Mouse (Mus musculus): Measurements from ENCODE around the gene Tnfrsf18.
A peak's percentile ranks its signal among the peaks of the same experiment; 100 is the strongest.

Tnfrsf18 gene

DNA sequence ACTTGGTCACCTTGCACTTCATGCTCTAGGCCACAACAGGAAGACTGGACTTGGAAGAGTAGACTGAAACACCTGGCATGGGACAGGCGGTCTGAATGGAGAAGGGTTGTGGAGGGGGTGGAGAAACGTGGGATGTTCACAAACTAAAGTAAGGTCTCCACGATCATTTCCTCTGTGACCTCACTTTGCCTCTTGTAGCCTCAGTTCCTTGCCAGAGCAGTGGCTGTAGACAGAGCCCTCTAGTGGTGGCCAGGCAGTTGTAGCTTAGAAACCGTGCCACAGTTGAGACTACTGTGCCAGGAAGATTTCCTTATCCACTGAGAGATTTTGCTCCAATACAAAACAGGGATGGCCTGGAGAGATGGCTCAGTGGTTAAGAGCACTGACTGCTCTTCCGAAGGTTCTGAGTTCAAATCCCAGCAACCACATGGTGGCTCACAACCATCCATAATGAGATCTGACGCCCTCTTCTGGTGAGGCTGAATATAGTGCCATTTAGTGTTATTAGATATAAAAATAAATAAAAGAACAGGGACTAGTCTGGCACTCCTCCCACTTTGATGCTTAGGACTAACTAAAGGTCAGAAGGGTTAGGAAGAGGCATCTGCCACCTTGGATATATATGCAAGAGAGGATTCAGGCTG is 7.6 kb downstream of the Tnfrsf18 start:
- peak; percentile 50 for DNase-seq

DNA sequence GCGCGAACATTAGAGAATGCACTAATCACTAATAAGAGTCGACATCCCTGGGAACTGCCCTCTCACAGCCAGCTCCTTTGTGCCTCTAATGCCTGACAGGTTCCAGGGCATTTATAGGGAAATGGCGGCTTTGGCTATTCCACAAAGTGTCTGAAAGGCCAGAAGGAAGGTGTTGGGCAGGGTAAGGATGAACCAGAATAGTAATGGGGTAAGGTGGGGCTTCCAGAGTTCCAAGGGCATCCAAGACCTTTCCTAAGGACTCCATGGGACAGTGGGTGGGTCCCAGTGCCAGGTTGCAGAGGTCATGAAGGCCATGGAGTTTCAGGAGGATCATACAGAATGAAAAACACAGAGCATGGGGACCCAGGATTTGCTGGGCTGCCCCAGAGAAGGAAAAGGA is 8.3 kb downstream of the Tnfrsf18 start:
- no peak for DNase-seq

DNA sequence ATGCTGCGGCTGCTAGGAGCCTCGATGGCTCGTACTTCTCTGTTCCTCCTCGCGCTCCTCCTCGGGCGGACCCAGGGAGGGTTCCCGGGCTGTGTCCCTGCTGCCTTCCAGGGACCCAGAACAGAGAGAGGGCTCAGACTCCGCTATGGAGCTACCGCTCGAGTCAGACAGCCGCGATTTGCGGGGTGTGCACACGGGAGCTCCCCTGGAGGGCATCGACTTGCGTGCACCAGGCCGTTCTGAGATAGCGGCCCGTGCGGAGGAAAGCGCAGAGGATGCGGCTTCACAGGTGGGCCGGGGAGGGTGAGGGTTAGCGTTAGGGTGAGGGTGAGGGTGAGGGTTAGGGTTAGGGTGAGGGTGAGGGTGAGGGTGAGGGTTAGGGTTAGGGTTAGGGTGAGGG is 8.9 kb downstream of the Tnfrsf18 start:
- no peak for DNase-seq

DNA sequence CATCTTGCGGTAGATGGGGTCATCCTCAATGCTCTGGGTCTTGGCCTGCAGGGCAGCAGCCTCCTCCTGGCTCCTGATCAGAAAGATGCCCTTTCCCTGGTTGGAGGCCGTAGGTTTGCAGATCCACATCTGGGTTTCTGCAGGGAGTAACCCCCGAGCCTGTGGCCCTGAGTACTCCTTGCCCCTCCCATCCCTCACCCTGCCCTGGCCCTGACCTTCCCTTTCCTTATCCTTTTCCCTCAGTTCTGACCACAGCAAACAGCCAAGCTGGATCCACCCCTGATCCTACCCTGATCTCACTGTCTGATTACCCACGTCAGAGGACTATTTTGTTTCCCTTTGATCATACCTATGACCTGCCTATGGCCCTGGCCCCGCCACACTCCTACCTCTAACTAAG is 18.8 kb downstream of the Tnfrsf18 start:
- DNase-seq = no peak

DNA sequence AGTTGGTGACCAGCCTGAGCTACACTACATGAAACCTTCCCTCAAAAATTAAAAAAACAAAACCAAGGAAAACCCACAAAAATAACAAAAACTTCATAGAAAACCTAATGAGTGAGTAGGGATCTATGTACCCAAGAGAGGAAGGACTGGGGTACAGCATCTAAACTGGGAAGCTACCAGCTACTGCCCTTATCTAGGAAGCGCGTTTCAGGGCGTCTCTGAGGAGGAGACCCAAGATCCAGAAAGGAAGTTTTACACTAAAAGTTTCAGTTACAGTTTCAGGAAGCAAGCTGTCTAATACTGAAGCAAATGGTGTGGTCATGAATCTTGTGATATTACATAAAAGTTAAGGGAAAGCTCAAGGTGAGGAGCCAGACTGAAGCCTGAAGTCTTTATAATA is 23.8 kb downstream of the Tnfrsf18 start:
- no peak for DNase-seq

DNA sequence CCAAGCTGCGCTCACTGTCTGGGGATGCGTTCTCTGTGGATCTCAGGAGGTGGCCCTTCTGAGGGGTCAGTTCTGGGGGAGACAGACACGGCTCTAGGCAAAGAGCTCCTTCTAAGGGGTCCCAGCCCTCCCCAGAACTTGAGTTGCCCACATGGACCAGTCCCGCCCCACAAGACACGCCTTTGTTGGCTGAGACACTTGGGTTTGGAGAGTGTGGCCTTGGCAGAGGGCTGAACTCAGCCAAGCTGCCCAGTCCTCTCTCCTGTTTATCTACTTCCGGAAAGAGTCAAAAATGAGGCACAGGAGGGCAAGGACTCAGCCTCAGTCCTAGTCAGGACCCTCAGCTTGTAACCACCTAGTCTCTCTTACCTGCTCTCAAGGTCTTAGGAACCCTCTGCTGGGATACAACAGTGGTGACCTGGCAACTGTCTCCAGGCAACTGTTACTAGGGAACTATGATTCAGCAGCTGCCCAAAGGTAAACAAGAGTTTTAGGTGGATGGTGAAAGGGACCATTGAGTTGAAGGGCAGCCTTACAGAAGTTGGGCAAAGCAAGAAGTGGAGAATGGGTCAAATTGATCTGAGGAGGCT is 24.5 kb downstream of the Tnfrsf18 start:
- DNase-seq = no peak

DNA sequence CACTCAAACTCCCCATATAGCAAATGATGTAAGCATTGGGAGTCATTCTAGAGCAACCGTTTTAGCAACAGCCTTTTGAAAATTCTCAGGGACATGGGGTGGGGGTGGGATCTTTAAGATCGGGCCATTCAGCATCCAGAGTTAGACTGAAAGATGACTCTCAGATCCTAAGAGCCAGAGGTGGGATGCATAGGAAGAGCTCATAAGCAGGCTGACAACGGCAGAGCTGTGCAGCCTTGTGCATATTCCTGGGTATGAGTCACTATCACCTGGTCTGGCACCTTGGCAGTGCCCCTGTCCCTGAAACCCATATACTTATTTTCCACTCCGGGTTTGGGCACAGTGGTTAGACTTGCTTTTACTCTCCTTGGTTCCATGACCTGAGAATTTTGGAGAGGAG is 27.1 kb downstream of the Tnfrsf18 start:
- DNase-seq = no peak

DNA sequence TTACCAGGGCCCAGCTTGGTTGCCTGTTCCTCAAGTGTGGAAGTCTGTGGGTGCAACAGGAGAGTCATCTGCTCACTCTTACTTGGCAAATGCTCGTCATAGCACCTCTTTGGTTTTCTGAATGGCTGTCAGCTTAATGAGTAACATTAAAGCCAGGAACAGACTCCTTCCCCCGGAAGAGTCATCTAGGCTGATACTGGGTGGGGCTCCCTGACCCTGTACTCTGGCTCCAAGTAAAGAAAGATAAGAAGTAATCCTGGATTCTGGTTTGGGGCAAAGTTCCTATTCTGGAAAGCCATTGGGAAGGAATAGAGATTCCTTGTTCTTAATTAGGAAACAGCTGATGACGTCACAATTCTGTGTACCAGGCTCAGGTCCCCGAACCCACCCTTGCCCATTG is 28.2 kb downstream of the Tnfrsf18 start:
- DNase-seq = no peak

DNA sequence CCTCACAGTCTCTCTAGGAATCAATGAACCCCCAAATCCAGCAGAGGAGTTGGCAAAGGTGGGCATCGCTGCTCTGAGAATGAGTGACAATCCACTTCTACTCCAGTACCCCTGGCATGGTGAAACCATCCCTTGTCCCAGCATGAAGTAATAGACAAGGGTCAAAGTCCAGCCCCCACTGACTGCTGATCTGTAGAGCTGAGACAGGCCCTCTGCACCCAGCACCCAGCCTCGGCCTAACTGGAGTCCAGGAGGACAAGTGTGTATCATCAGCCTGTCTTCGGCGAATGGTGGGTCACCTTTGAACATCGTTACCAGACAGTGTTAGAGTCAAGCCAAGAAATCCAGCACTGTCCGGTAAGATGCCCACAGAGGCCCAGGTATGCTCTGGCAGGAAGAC is 28.6 kb downstream of the Tnfrsf18 start:
- DNase-seq = peak; percentile 49

DNA sequence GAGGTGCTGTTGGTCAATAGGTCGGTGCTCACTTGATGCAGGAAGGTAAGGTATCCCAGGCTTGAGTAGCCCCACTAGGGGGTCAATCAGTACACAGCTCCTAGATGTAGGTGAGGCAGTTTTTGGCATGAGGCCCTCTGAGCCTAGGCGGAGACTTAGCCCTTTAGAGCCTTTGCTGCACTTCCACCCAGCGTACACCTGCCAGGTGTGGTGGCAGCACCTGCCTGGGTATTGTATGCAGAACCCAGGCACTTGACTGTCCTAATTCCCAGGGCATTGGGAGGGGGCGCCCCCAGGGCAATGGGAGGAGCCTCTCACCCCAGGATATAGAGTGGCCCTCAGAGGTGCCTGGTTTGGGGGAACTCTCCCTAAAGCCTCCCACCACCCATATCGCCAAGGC is 29.2 kb downstream of the Tnfrsf18 start:
- DNase-seq = no peak

DNA sequence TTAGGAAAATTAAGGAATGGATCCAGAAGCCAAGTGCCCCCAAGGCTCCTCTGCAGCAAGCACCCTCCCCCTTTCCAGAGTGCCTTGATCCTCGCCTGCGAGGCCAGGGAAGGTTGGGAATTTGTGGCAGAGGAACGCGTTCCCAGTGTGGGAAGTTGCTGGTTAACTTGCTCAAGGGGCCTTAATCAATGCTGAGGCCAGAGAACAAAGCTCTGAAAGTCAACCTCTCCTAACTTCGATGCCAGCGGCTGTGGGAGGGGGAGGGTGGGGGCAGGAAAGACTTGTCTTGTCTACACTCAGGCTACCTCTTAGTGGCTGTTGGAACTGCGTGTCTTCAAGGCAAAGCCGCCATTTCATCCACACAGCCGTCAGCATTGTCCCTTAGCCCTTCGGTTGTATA is 31.7 kb downstream of the Tnfrsf18 start:
- peak; percentile 32 for DNase-seq

DNA sequence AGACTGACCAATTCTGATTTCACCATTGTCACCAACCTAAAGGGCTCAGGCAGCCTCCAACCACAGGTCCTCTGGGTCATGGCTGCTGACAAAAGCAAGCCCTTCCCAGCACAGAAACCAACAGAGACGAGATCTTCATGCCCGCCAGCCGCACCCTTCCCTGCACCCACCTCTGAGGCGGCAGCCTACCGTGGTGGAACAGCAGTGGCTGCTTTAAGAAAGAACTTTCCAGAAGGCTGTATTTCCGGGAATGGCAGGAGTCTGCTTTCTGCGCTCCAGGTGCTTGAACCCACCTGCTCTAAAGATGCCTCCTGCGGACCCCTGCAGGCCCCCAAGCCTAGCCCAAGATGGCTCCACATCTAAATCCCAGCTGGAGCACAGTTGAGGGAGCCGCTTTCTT is 32.9 kb downstream of the Tnfrsf18 start:
- peak; percentile 38 for DNase-seq

DNA sequence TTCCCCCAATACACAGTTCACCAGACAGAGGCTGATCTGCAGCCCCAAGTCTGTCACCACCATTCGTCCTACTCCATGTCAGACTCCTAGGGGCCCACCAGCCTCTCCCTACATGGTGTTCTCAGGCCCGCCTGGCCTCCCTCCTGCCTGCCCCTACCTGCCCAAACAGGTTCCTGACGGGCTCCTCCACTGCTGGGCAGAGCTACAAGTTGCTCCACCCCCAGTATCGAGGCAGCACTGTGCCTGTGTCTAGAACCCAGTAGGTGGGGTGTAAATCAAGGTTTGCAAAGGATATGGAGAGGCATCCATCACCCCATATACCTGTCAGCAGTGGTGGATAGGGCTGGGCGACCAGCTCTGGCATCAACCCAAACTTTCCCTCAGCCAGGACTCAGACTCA is 33.3 kb downstream of the Tnfrsf18 start, which contains the start of gene Ttll10:
Ttll10 (minus strand) TSS at position 154 of the 400 bp plus-strand sequence.
- DNase-seq = no peak

DNA sequence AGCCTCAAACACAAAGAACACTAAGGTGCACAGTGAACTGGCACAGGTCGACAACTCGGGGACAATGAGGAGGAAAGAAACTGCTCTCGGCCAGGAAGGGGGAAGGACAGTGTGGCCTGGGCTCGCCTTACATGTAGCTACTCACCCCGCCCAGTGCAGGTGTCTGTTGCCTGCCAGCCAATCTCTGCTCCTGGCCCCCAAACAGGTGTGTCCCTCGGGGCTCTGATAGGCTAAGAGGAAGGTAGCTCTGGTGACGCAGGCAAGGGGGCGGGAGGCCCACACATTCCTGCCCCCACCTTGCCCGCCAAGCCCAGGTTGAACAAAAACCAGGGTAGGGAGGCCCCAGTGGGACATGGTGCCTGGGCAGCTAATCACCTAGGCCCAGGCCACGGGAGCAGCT is 33.7 kb downstream of the Tnfrsf18 start:
- DNase-seq = peak; percentile 90

DNA sequence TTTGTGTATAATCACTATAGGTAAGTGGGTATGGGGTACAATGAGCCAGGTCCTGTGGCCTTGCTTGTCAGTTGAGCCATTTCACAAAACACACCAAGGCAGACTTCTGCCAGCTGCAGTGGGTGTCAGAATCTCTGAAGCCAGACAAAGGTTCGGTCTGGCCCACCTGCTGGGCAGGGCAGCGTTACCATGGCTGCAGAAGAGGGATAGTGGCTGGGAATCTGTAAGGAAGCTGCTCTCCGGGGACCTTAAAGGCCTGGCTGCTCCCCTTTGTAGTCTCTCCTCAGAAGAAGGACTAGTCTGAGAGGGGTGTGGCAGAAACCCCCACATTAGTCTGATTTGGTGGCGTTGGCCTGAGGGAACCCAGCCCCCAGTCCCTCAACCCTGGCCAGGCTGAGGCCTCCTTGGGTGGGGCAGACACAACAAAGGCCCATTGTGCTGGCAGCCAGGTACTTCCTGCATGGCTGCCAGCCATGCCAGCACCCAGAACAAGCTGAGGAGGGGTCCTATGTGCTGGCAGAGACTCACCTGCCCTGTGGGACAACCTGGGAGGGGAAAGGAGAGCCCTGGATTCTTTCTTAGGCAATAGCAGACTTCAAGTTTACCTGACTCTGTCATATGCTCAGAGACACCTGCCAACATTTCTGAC is 38.0 kb downstream of the Tnfrsf18 start:
- DNase-seq = no peak

DNA sequence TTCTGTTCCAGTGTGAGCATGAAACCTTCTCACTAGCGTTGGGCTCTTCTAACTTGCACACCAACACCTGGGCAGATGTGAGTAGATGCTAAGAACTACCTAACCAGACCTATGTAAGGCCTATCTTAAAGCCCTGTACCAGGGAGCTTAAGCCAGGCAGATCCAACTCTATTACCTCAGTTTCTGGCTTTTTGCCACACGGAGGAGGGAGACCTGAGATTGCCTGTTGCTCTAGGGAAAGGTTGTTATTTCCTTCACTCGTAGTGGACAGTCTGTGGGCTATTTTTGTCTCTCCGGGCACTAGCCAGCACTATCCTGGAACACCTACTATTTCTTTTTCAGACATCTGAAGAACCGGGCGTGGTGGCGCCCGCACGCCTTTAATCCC is 38.5 kb downstream of the Tnfrsf18 start:
- DNase-seq = no peak

DNA sequence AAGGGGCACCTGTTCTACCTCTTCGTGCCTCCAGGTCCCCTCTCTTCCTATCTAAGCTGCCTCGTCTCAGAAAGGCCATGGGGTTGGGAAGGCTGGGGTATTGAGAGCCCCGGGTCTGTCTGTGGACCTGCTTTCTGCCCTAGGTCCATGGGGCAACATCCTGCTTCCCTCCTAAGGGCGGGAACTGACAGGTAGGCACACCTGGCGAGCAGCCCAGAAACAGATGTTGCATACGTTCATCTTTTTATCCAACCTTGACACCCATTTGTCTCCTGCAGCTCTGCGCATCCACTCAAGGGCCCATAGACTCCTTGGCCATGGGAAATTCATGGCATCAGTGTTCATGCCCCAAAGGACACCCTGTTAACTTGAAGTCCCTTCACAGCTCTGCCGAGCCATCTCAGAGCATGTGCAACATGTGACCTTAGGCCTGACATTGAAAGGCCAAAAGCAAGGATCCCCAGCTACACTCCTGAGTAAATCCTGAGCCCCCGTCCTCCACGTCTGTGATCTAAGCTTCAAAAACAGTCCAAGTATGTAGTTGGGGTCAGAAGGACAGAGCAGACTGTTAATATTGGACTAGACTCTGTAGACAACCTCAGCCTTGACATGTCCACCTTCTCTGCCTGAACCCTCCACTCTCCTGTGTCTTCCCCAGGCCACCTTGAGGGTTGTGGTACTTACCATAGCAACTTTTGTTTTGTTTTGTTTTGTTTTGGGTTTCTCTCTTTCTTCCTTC is 39.4 kb downstream of the Tnfrsf18 start:
- peak; percentile 33 for DNase-seq

DNA sequence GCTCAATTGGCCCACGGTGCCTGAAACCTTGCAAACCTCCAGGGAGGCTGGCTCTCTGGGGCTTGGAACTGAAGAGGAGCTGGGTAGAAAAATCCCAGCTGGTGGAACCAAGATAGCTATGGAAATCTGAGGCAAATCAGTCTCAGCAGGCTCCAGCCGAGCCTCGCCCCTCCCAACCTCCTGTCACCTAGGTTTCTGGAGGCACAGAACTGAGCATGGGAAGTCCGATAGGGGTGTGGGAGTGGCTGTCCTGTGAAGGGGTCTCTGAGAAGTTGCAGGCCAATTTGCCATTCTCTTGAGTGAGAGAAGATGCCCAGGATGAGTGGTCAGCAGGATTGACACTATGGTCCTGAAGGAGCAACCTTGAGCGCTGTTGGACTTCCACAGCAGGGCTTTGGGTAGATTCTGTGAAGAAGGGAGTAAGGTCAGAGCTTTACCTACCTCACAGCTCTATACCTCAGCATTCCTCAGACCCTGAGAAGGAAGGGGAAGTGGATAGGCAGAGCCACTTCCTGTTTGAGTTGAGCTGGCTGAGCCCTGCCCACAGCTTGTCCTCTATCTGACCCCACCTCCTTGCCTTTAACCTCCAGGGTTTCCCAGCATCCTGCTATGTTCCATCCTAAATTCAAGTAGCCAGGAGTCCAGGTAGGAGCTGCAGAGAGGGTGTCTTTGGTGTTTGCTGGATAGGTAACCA is 41.4 kb downstream of the Tnfrsf18 start:
- no peak for DNase-seq

DNA sequence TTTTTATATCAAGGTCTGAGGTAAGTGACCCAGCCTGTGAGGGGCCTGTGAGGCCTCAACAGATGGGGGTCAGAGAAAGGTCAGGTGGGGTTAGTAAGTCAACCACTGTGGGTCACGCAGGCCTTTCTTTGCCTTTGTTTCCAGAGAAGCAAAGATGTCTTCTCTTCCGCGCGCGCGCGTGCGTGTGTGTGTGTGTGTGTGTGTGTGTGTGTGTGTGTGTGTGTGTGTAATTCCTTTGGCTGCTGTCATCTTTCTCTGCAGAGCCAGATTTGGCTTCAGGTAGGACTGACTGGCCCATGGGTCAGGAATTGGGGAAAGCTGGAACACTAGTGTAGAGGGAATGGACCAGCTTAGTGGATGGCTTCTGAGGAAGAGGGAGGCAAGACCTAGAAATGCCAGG is 43.7 kb downstream of the Tnfrsf18 start:
- DNase-seq = no peak

DNA sequence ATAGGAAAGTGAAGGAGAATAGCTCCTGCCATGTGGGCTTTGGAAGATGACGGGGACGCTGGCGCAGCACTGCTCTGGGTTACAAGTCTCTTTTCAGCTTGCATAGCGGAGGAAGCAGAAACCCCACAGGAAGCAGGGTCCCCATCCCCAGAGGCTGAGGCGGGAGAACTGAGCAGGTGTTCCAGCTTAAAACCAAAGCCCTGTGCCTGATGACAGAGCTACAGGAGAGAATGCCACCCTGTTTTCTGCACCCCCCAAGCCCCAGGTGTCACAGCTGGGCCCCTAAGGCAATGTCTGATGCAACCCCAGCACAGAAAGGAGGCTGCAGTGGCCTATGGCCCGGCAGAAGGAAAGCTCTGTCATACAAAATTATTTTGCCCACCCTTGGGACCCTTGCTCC is 44.3 kb downstream of the Tnfrsf18 start:
- DNase-seq = no peak

DNA sequence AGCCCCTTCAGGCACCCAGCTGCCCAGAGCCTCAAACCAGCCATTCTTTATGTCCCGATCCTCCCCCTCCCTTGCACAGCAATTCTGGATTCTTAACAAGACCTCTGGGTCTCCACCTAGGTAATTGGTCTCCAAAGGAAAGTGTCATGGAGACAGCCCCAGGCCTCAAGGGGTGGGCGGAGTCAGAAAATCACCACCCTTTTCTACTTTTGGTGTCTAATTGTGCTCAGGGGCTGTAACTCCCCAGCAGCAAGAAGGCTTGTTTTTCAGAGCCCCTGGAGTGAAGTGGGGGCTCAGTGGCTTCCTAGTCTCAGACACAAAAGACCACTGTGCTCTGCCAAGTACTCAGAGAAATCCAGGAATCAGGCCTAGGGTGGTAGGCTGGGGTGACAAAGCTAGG is 44.8 kb downstream of the Tnfrsf18 start:
- no peak for DNase-seq

DNA sequence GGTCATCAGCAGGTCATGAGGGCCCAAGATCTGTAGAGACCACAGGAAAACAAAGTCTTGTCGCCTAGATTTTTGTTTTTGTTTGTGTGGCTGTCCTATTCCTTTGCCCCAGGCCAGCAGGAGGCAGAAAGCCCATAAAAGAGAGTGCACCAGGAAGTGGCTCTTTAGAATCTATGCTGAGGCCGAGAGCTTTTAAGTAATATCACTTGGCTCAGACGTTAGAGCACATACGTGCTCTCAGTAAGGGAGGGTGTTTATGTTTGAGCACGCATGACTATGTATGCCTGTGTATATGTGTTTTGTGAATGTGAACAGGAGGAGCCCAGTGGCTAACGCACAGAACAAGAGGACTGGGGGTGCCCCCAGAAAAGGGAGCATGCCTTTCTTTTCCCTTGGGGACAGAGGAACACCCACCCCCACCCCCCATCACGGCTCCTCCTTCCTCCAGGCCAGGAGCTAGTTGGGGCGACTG is 51.0 kb downstream of the Tnfrsf18 start:
- DNase-seq = no peak

Measured in kidney, adult 18-20 months (tissue).